Mouse (Mus musculus) sigmoid colon, adult 10 weeks (tissue): Measurements from ENCODE around the gene Igsf9b. TPM values are rescaled to one million over a fixed set of nuclear protein-coding genes. Genes with fewer than 3 reads are reported as not detected.

Source experiments
- polyA plus RNA-seq: library from polyadenylated mRNA; stranded (reverse); fragments of 350-450 nt; fragmentation: Illumina TruSeq; extraction: RNeasy Lipid Tissue Mini Kit (QIAGEN cat#74804); gene quantifications from one replicate; pipeline ENCODE4 v1.2.3, GENCODE M21; 2014; ENCODE audit warnings: low read depth, low replicate concordance

Igsf9b gene
- 5.7 TPM for polyA plus RNA-seq

GRCm38 (mm10) chr9:27298411-27299285 is at the start of gene Igsf9b:
Gene Igsf9b, plus strand, starts transcription at chr9:27299204.

GRCm38 (mm10) chr9:27396500-27396899 is 97.5 kb downstream of the Igsf9b start, which contains the start of gene Spata19:
Gene Spata19, plus strand, starts transcription at chr9:27396800.

Other genes starting within 250 kb of the Igsf9b start
- gene Jam3, start 143.8 kb upstream of the Igsf9b start, polyA plus RNA-seq, result 12.3 TPM
- gene Spata19, start 97.6 kb downstream of the Igsf9b start, polyA plus RNA-seq, result not detected